ENCODE assay signal across 8 mouse cellular contexts in the genomic region with DNA sequence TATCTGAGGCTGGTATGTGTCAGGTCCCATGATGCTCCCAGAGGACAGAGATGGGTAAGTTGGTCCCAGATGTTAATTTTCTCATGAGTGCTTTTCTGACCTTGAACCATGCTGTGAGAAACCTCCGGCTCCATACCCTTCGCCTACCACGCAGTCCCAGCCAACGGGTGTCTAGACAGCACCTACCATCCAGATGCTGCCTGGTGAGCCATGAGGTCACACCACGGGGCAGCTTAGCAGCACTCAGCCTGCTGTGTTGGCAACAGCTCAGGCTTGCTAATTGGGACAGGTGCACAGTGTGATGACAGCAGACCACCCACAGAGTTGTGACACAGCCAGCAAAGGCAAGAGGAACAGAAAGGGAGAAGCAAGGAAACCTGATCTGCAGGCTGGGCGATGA.
A peak's percentile ranks its signal among the peaks of the same experiment; 100 is the strongest.
DNase-seq lines count a peak whose midpoint lies in the region; ATAC-seq and TF ChIP-seq lines count a peak whose summit lies in the region.

No protein-coding gene starts in this region.

- WGBS in intestine, embryonic 16.5 days: 41% methylated on average over 6 of the region's 6 CpGs
- WGBS in intestine, postnatal 0 days: 43% methylated on average over 6 of the region's 6 CpGs
- WGBS in forebrain, embryonic 11.5 days: 62% methylated on average over 6 of the region's 6 CpGs
- 55% methylated on average over 6 of the region's 6 CpGs for WGBS in midbrain, embryonic 11.5 days

- H3K4me3 ChIP-seq in intestine, embryonic 16.5 days (ENCODE audit: low read length): no peak overlapping the region
- no peak overlapping the region for H3K4me3 ChIP-seq in intestine, postnatal 0 days (ENCODE audit: low read depth, low read length)
- H3K4me3 ChIP-seq in forebrain, embryonic 11.5 days (ENCODE audit: low read depth, low read length): no peak overlapping the region
- H3K4me3 ChIP-seq in midbrain, embryonic 11.5 days (ENCODE audit: low read depth, low read length): no peak overlapping the region

- no peak for TF ChIP-seq CTCF in intestine, postnatal 0 days (IDR thresholded peaks at IDR 0.05; ENCODE audit: low read depth)
- TF ChIP-seq CTCF in brain, embryonic 14.5 days (IDR thresholded peaks at IDR 0.05; ENCODE audit: borderline replicate concordance, extremely low read depth, insufficient read depth, insufficient read length): no peak

- no peak for TF ChIP-seq POLR2A in brain, embryonic 14.5 days (IDR thresholded peaks at IDR 0.05; ENCODE audit: borderline replicate concordance, extremely low read depth, insufficient read depth, insufficient read length, poor library complexity, severe bottlenecking)

- no peaks in the 10 kb centered on the region for H3K27me3 ChIP-seq in intestine, embryonic 16.5 days (replicated peaks; ENCODE audit: control insufficient read depth, insufficient read depth, low read length)
- H3K27me3 ChIP-seq in intestine, postnatal 0 days (replicated peaks; ENCODE audit: control insufficient read depth, insufficient read depth, low read length): no peaks in the 10 kb centered on the region
- H3K27me3 ChIP-seq in forebrain, embryonic 11.5 days (ENCODE audit: control insufficient read depth, insufficient read depth, low read length): no peaks in the 10 kb centered on the region
- H3K27me3 ChIP-seq in midbrain, embryonic 11.5 days (ENCODE audit: control insufficient read depth, insufficient read depth, low read length): no peaks in the 10 kb centered on the region

- H3K4me2 ChIP-seq in intestine, embryonic 16.5 days (ENCODE audit: low read depth, low read length): no peak overlapping the region
- H3K4me2 ChIP-seq in intestine, postnatal 0 days (replicated peaks; ENCODE audit: low read depth): no peak overlapping the region
- no peak overlapping the region for H3K4me2 ChIP-seq in forebrain, embryonic 11.5 days (ENCODE audit: low read depth, low read length, severe bottlenecking)
- H3K4me2 ChIP-seq in midbrain, embryonic 11.5 days: no peak overlapping the region

- DNase-seq in brain, embryonic 14.5 days (ENCODE audit: low read depth): peak; percentile 54
- DNase-seq in forebrain, embryonic 11.5 days (ENCODE audit: low spot score): peak; percentile 58
- DNase-seq in midbrain, embryonic 11.5 days (ENCODE audit: low spot score, missing footprints): no peak
- DNase-seq in urinary bladder, postnatal 10 days (ENCODE audit: low spot score): no peak
- no peak for DNase-seq in layer of hippocampus, postnatal 10 days (ENCODE audit: low spot score in 2 of 2)
- no peak for DNase-seq in adrenal gland, postnatal 25 days

- H3K4me1 ChIP-seq in intestine, embryonic 16.5 days (ENCODE audit: control insufficient read depth, insufficient read depth, low read length): 0 out of 2 replicates have a peak, but pooled peaks cover 3% of the 10 kb centered on the region
- H3K4me1 ChIP-seq in intestine, postnatal 0 days (replicated peaks; ENCODE audit: control insufficient read depth, insufficient read depth, low read length): no peaks in the 10 kb centered on the region
- no peaks in the 10 kb centered on the region for H3K4me1 ChIP-seq in forebrain, embryonic 11.5 days (replicated peaks; ENCODE audit: control insufficient read depth, insufficient read depth, low read length)
- no peaks in the 10 kb centered on the region for H3K4me1 ChIP-seq in midbrain, embryonic 11.5 days (ENCODE audit: control insufficient read depth, insufficient read depth, low read length)

- no peak overlapping the region for H3K27ac ChIP-seq in intestine, embryonic 16.5 days (ENCODE audit: low read length)
- H3K27ac ChIP-seq in intestine, postnatal 0 days (ENCODE audit: low read depth, low read length): no peak overlapping the region
- no peak overlapping the region for H3K27ac ChIP-seq in forebrain, embryonic 11.5 days (ENCODE audit: low read depth, low read length)
- H3K27ac ChIP-seq in midbrain, embryonic 11.5 days (ENCODE audit: low read depth, low read length): no peak overlapping the region

- H3K36me3 ChIP-seq in intestine, embryonic 16.5 days (ENCODE audit: control insufficient read depth, insufficient read depth, low read length): no peaks in the 10 kb centered on the region
- no peaks in the 10 kb centered on the region for H3K36me3 ChIP-seq in intestine, postnatal 0 days (ENCODE audit: control insufficient read depth, insufficient read depth)
- no peaks in the 10 kb centered on the region for H3K36me3 ChIP-seq in forebrain, embryonic 11.5 days (ENCODE audit: control insufficient read depth, insufficient read depth, low read length)
- H3K36me3 ChIP-seq in midbrain, embryonic 11.5 days (ENCODE audit: control insufficient read depth, insufficient read depth, low read length): no peaks in the 10 kb centered on the region

- ATAC-seq in intestine, embryonic 16.5 days: 0 out of 2 replicates have a peak, but pooled peaks have one; percentile 31
- no peak for ATAC-seq in intestine, postnatal 0 days
- ATAC-seq in forebrain, embryonic 11.5 days (replicated peaks; ENCODE audit: low FRiP score): peak; percentile 54
- ATAC-seq in midbrain, embryonic 11.5 days (ENCODE audit: low FRiP score): peak; percentile 52; the same call in 1 of the 2 replicates

- no peaks in the 10 kb centered on the region for H3K9me3 ChIP-seq in intestine, embryonic 16.5 days (ENCODE audit: control insufficient read depth, low read length)
- H3K9me3 ChIP-seq in intestine, postnatal 0 days (ENCODE audit: control insufficient read depth): no peaks in the 10 kb centered on the region
- H3K9me3 ChIP-seq in forebrain, embryonic 11.5 days (ENCODE audit: control insufficient read depth, low read length): no peaks in the 10 kb centered on the region
- no peaks in the 10 kb centered on the region for H3K9me3 ChIP-seq in midbrain, embryonic 11.5 days (ENCODE audit: control insufficient read depth, low read length)

- H3K9ac ChIP-seq in intestine, embryonic 16.5 days (ENCODE audit: low read depth, low read length): no peak overlapping the region
- H3K9ac ChIP-seq in intestine, postnatal 0 days (ENCODE audit: low read depth, low read length): no peak overlapping the region
- no peak overlapping the region for H3K9ac ChIP-seq in forebrain, embryonic 11.5 days (ENCODE audit: low read length)
- H3K9ac ChIP-seq in midbrain, embryonic 11.5 days (ENCODE audit: low read length): no peak overlapping the region

Comparison
In these comparisons a context has a peak if more than half of its experiments do, and no peak if none do; other contexts are left out.
1. DNase-seq: peak in brain, embryonic 14.5 days (single experiment) and forebrain, embryonic 11.5 days (single experiment); none in midbrain, embryonic 11.5 days (single experiment), urinary bladder, postnatal 10 days (single experiment), layer of hippocampus, postnatal 10 days (0 of 2) and adrenal gland, postnatal 25 days (single experiment).